Comparison of ENCODE assay signal across 11 mouse cellular contexts in the genomic region with DNA sequence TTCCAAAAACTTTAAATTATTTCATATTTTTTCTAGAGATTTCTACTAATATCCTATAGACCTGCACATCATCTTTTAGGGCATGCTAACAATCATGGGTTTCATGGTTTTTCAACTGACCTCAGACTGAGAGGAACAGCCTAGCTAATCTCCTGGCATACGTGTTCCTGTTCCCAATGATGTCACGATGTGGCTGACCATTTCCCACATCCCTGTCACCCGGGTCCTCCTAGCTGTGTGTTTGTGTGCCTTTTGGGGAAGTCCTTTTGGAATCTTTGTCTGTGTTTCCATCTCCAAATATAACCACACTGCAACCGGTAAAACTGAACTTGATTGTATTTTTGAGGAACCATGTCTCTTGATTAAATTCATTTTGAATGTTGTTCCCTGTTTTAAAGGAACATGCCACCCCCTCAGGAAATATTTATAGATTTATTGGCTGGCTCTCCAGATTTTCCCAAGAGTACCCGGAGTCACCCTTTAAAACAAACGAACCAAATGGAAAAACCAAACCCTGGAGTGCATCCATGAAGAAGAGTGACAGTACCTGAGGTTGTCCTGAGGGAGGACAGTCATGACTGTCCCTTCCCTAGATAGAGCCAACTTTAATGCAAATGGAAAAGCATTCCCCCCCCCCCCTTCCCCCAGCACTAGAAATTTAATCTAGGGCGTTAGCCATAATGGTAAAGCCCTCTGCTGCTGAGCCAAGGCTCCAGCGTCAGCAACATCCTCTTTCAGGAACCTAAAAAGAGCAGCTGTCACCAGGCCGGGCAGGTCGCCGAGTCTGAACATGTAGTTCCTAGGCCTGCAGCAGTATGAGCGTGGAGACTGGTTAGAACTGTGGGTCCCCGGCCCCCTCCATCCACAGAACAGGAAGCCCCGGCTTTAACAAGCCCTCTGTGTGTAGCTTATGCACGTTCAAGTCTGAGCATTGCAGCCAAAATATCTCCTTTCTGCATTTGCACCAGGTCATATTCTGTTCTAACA. TPM values are rescaled to one million over a fixed set of nuclear protein-coding genes. Genes with fewer than 3 reads are reported as not detected.
DNase-seq lines count a peak whose midpoint lies in the region; ATAC-seq and TF ChIP-seq lines count a peak whose summit lies in the region.
"Had no signal": no experiment of that assay in that cellular context is flagged by ENCODE, and none has a peak within 500 bp of the region (broad histone marks: within the 10 kb centered on the region; RNA-seq: fewer than 3 reads in every experiment).

No protein-coding gene starts in this region.

- H3K4me2 ChIP-seq in lung, postnatal 0 days (replicated peaks; ENCODE audit: low read depth, low read length), result no peak overlapping the region
- no peak overlapping the region for H3K4me2 ChIP-seq in embryonic facial prominence, embryonic 14.5 days (ENCODE audit: low read depth, low read length)
- H3K4me2 ChIP-seq: lung, embryonic 15.5 days had no signal

- no peak overlapping the region for H3K4me3 ChIP-seq in lung, postnatal 0 days (ENCODE audit: low read depth, low read length)
- H3K4me3 ChIP-seq in lung, adult 2 months (replicated peaks; ENCODE audit: extremely low read depth, low read depth, low read length), result no peak overlapping the region
- H3K4me3 ChIP-seq in embryonic facial prominence, embryonic 14.5 days (ENCODE audit: low read depth, low read length), result no peak overlapping the region
- H3K4me3 ChIP-seq: lung, embryonic 15.5 days had no signal

- no peak overlapping the region for H3K27ac ChIP-seq in lung, postnatal 0 days (ENCODE audit: low read length)
- peak overlapping the region; percentile 44; the same call in 1 of the 2 replicates for H3K27ac ChIP-seq in embryonic facial prominence, embryonic 14.5 days (replicated peaks; ENCODE audit: low read depth, low read length)
- H3K27ac ChIP-seq: lung, embryonic 15.5 days had no signal

- peak; percentile 11 for DNase-seq in lung, postnatal 0 days (ENCODE audit: low spot score)
- no peak for DNase-seq in lung, adult 2 months
- DNase-seq in embryonic facial prominence, embryonic 14.5 days (ENCODE audit: low spot score), result peak; percentile 68
- DNase-seq in heart, postnatal 14 days, result peak; percentile 23 to 30
- DNase-seq in lung, postnatal 4 days, result peak; percentile 6 to 27
- DNase-seq in adrenal gland, adult 8-10 months, result no peak
- no peak for DNase-seq in adrenal gland, postnatal 10 days
- DNase-seq: cerebellum, adult 9-10 months; thymus, postnatal 36 days had no signal

- no peak for TF ChIP-seq EP300 in lung, postnatal 0 days (IDR thresholded peaks at IDR 0.05)

- intact Hi-C loops in heart, postnatal 14 days (cut with DNase I), result no loop called here

- no peak for TF ChIP-seq CTCF in lung, postnatal 0 days (IDR thresholded peaks at IDR 0.05)
- TF ChIP-seq CTCF in lung, adult 2 months (IDR thresholded peaks at IDR 0.05; ENCODE audit: insufficient read depth, low read length), result no peak

- H3K9me3 ChIP-seq in lung, postnatal 0 days (ENCODE audit: low read length), result no peaks in the 10 kb centered on the region
- H3K9me3 ChIP-seq in embryonic facial prominence, embryonic 14.5 days (ENCODE audit: control insufficient read depth, low read length), result no peaks in the 10 kb centered on the region
- H3K9me3 ChIP-seq: lung, embryonic 15.5 days had no signal

- TF ChIP-seq POLR2A in lung, adult 2 months (IDR thresholded peaks at IDR 0.05; ENCODE audit: borderline replicate concordance, extremely low read depth, low read depth, low read length), result no peak

- no peaks in the 10 kb centered on the region for H3K36me3 ChIP-seq in lung, postnatal 0 days (ENCODE audit: insufficient read depth, low read length)
- H3K36me3 ChIP-seq in embryonic facial prominence, embryonic 14.5 days (ENCODE audit: control insufficient read depth, insufficient read depth, low read length), result no peaks in the 10 kb centered on the region
- H3K36me3 ChIP-seq: lung, embryonic 15.5 days had no signal

- WGBS in lung, postnatal 0 days, result 56% methylated on average over 15 of the region's 15 CpGs
- WGBS in lung, adult 2 months, result 39% methylated on average over 15 of the region's 15 CpGs
- WGBS in embryonic facial prominence, embryonic 14.5 days, result 55% methylated on average over 15 of the region's 15 CpGs

- H3K9ac ChIP-seq in lung, postnatal 0 days (replicated peaks; ENCODE audit: low read depth), result no peak overlapping the region
- no peak overlapping the region for H3K9ac ChIP-seq in embryonic facial prominence, embryonic 14.5 days (ENCODE audit: low read depth, low read length)
- H3K9ac ChIP-seq: lung, embryonic 15.5 days had no signal

- no peaks in the 10 kb centered on the region for H3K27me3 ChIP-seq in lung, postnatal 0 days (replicated peaks; ENCODE audit: insufficient read depth, low read length)
- no peaks in the 10 kb centered on the region for H3K27me3 ChIP-seq in embryonic facial prominence, embryonic 14.5 days (replicated peaks; ENCODE audit: control insufficient read depth, insufficient read depth, low read length)
- H3K27me3 ChIP-seq: lung, embryonic 15.5 days had no signal

- peak; percentile 25; the same call in 1 of the 2 replicates for ATAC-seq in lung, postnatal 0 days
- ATAC-seq in embryonic facial prominence, embryonic 14.5 days (ENCODE audit: low read depth), result peak; percentile 65
- ATAC-seq in erythroblast, adult 5-6 weeks (replicated peaks; ENCODE audit: low FRiP score, poor library complexity, severe bottlenecking), result no peak

- no peaks in the 10 kb centered on the region for H3K4me1 ChIP-seq in lung, postnatal 0 days (ENCODE audit: insufficient read depth, low read depth, low read length)
- H3K4me1 ChIP-seq in lung, adult 2 months (ENCODE audit: control insufficient read depth, insufficient read depth, low read length), result no peaks in the 10 kb centered on the region
- no peaks in the 10 kb centered on the region; the same call in 1 of the 2 replicates for H3K4me1 ChIP-seq in embryonic facial prominence, embryonic 14.5 days (ENCODE audit: control insufficient read depth, insufficient read depth, low read length)
- H3K4me1 ChIP-seq: lung, embryonic 15.5 days had no signal

RNA-seq across cellular contexts. Expression of a gene that starts 31.1 kb away (rescaled TPM):
- 0.12 TPM in 1 of 2 replicates, not detected in the other for polyA plus RNA-seq in lung, postnatal 0 days (2015; fragmentation: Nextera tagmentation; extraction: Ambion mirVana)
- 0.06 and 0.07 TPM in 2 replicates for polyA plus RNA-seq in lung, adult 2 months (2012; rRNA removed)
- polyA plus RNA-seq in embryonic facial prominence, embryonic 14.5 days (2014; fragmentation: Nextera tagmentation; extraction: Ambion mirVana), result 0.35 and 0.81 TPM in 2 replicates
- not detected for total RNA-seq in heart, postnatal 14 days (2021)
- total RNA-seq in erythroblast, adult 5-6 weeks (2015; ENCODE audit: low replicate concordance), result not detected in 2 replicates
- total RNA-seq in erythroblast, adult 5-6 weeks (2017; ENCODE audit: low replicate concordance), result 0.14 TPM in 1 of 2 replicates, not detected in the other
- total RNA-seq in adrenal gland, adult 8-10 months (2022), result not detected
- under 1 TPM in 1 of 2 experiments, not detected in 1; 0.27 TPM for total RNA-seq in adrenal gland, postnatal 10 days (2021)

Comparison
In these comparisons a context has a peak if more than half of its experiments do, and no peak if none do; other contexts are left out.
1. DNase-seq: peak in lung, postnatal 0 days (single experiment), embryonic facial prominence, embryonic 14.5 days (single experiment), heart, postnatal 14 days (2 of 2) and lung, postnatal 4 days (2 of 2); none in lung, adult 2 months (single experiment), adrenal gland, adult 8-10 months (single experiment) and adrenal gland, postnatal 10 days (single experiment).